Mouse (Mus musculus): Measurements from ENCODE around the gene Ltv1. TPM values are rescaled to one million over a fixed set of nuclear protein-coding genes. Genes with fewer than 3 reads are reported as not detected.

Gene Ltv1
- polyA plus RNA-seq, 1 experiment from 2014 or later, result 42.1 TPM

Other genes starting within 250 kb of the Ltv1 start
- gene Stx11, start 228.9 kb downstream of the Ltv1 start, polyA plus RNA-seq (2018), result 2.3 to 4.3 TPM (median 3.1 TPM) in 3 replicates
- gene Sf3b5, start 187.8 kb downstream of the Ltv1 start, polyA plus RNA-seq (2018), result 3.1 to 18.1 TPM (median 12.3 TPM) in 3 replicates
- gene Plagl1, start 132.7 kb downstream of the Ltv1 start, polyA plus RNA-seq (2018), result 0.06 to 0.16 TPM in 2 of 3 replicates, not detected in the other
- gene Zc2hc1b, start 15.1 kb downstream of the Ltv1 start, polyA plus RNA-seq (2018), result not detected in 3 replicates

All from macrophage (primary cell).